8 mouse cellular contexts compared by ENCODE assay signal in genomic region chr13:21160041-21160511, GRCm38 (mm10). TPM values are rescaled to one million over a fixed set of nuclear protein-coding genes. Genes with fewer than 3 reads are reported as not detected.
DNase-seq lines count a peak whose midpoint lies in the region; ATAC-seq and TF ChIP-seq lines count a peak whose summit lies in the region.

No protein-coding gene starts in this region.

- H3K79me2 ChIP-seq in myocyte (ENCODE audit: control insufficient read depth, insufficient read depth) = no peaks in the 10 kb centered on the region

- H3K9me3 ChIP-seq in hindbrain, postnatal 0 days (ENCODE audit: low read length) = no peaks in the 10 kb centered on the region

- no peaks in the 10 kb centered on the region for H3K4me1 ChIP-seq in cerebellum, adult 2 months (ENCODE audit: control insufficient read depth, insufficient read depth, low read length)
- peaks cover 9% of the 10 kb centered on the region for H3K4me1 ChIP-seq in thymus, adult 2 months (replicated peaks; ENCODE audit: control insufficient read depth, insufficient read depth, low read length)
- no peaks in the 10 kb centered on the region for H3K4me1 ChIP-seq in hindbrain, postnatal 0 days (ENCODE audit: insufficient read depth, low read length)

- H3K36me3 ChIP-seq in thymus, adult 2 months (ENCODE audit: control insufficient read depth, insufficient read depth, low read length) = no peaks in the 10 kb centered on the region
- H3K36me3 ChIP-seq in hindbrain, postnatal 0 days (ENCODE audit: insufficient read depth, low read length) = no peaks in the 10 kb centered on the region
- no peaks in the 10 kb centered on the region for H3K36me3 ChIP-seq in myocyte (ENCODE audit: control insufficient read depth, insufficient read depth)

- H3ac ChIP-seq in myocyte (ENCODE audit: control insufficient read depth, insufficient read length) = no peak overlapping the region

- intact Hi-C loops in gastrocnemius, postnatal 14 days (cut with DNase I; ENCODE audit: low total_unique reads) = no loop called here

- H3K4me2 ChIP-seq in hindbrain, postnatal 0 days (ENCODE audit: low read depth, low read length) = peak overlapping the region; percentile 89
- H3K4me2 ChIP-seq in myocyte (ENCODE audit: low read depth) = peak overlapping the region; percentile 98

- ATAC-seq in hindbrain, postnatal 0 days = peak; percentile 21

- no peaks in the 10 kb centered on the region for H3K27me3 ChIP-seq in cerebellum, adult 2 months (ENCODE audit: control insufficient read depth, insufficient read depth, low read length)
- H3K27me3 ChIP-seq in thymus, adult 2 months (ENCODE audit: control insufficient read depth, insufficient read depth, low read length) = no peaks in the 10 kb centered on the region; the same call in 1 of the 2 replicates
- H3K27me3 ChIP-seq in hindbrain, postnatal 0 days (ENCODE audit: insufficient read depth, low read length) = no peaks in the 10 kb centered on the region
- peaks cover 5% of the 10 kb centered on the region for H3K27me3 ChIP-seq in myocyte (ENCODE audit: control insufficient read depth, insufficient read depth, insufficient read length)

- H3K27ac ChIP-seq in cerebellum, adult 2 months (ENCODE audit: insufficient read depth, low read length) = no peak overlapping the region
- no peak overlapping the region for H3K27ac ChIP-seq in thymus, adult 2 months (ENCODE audit: control insufficient read depth, insufficient read depth, low read length)
- H3K27ac ChIP-seq in hindbrain, postnatal 0 days = no peak overlapping the region

- WGBS in cerebellum, adult 2 months = under 1% methylated on average over 16 of the region's 16 CpGs
- under 1% methylated on average over 16 of the region's 16 CpGs for WGBS in thymus, adult 2 months
- WGBS in hindbrain, postnatal 0 days = under 1% methylated on average over 16 of the region's 16 CpGs

- peak overlapping the region; percentile 96 for H3K4me3 ChIP-seq in cerebellum, adult 2 months (replicated peaks; ENCODE audit: insufficient read depth, low read depth, low read length)
- peak overlapping the region; percentile 5; the same call in 1 of the 2 replicates for H3K4me3 ChIP-seq in thymus, adult 2 months (ENCODE audit: control insufficient read depth, insufficient read depth, low read length)
- H3K4me3 ChIP-seq in hindbrain, postnatal 0 days (ENCODE audit: low read length) = peak overlapping the region; percentile 54
- peak overlapping the region; percentile 40 for H3K4me3 ChIP-seq in myocyte

- TF ChIP-seq POLR2A in cerebellum, adult 2 months (IDR thresholded peaks at IDR 0.05; ENCODE audit: borderline replicate concordance, insufficient read depth, low read length) = no peak
- no peak for TF ChIP-seq POLR2A in thymus, adult 2 months (IDR thresholded peaks at IDR 0.05; ENCODE audit: control insufficient read depth, extremely low read depth, insufficient read depth, low read length, poor library complexity)
- TF ChIP-seq POLR2A in myocyte (IDR thresholded peaks at IDR 0.05; ENCODE audit: insufficient read length, low read depth) = no peak

- DNase-seq in cerebellum, adult 2 months = no peak
- no peak for DNase-seq in cerebellum, postnatal 4 days (ENCODE audit: low spot score in 2 of 2)
- DNase-seq in thymus, adult 2 months = peak; percentile 13
- DNase-seq in thymus, adult 18-20 months = no peak
- DNase-seq in hindbrain, postnatal 0 days (ENCODE audit: low spot score) = no peak
- no peak for DNase-seq in gastrocnemius, postnatal 14 days
- DNase-seq in gastrocnemius, postnatal 25 days = no peak

- H3K9ac ChIP-seq in hindbrain, postnatal 0 days (replicated peaks; ENCODE audit: low read length) = peak overlapping the region; percentile 51

- no peak for TF ChIP-seq CTCF in cerebellum, adult 2 months (IDR thresholded peaks at IDR 0.05; ENCODE audit: borderline replicate concordance, insufficient read depth, low read depth, low read length)
- TF ChIP-seq CTCF in thymus, adult 2 months (IDR thresholded peaks at IDR 0.05; ENCODE audit: borderline replicate concordance, control insufficient read depth, extremely low read depth, insufficient read depth, low read length, poor library complexity) = no peak
- TF ChIP-seq CTCF in hindbrain, postnatal 0 days (IDR thresholded peaks at IDR 0.05; ENCODE audit: low read depth) = no peak

TF ChIP-seq in myocyte, 11 proteins besides CTCF, POLR2A, EP300 and RAD21:
- TF ChIP-seq CEBPB (IDR thresholded peaks at IDR 0.05; ENCODE audit: insufficient read depth, poor library complexity, severe bottlenecking) (no peak), TCF12 (IDR thresholded peaks at IDR 0.05; ENCODE audit: insufficient read depth, poor library complexity, severe bottlenecking) (no peak), MYOD1 (IDR thresholded peaks at IDR 0.05; ENCODE audit: control insufficient read depth in 1 of 3, insufficient read length in 2 of 3, low read depth in 2 of 3) (no peak), POLR2AphosphoS2 (IDR thresholded peaks at IDR 0.05; ENCODE audit: insufficient read length, low read depth) (no peak), E2F4 (IDR thresholded peaks at IDR 0.05; ENCODE audit: insufficient read depth) (no peak), MAX (IDR thresholded peaks at IDR 0.05; ENCODE audit: low read depth) (no peak), USF1 (IDR thresholded peaks at IDR 0.05; ENCODE audit: low read depth) (no peak), MYOG (IDR thresholded peaks at IDR 0.05; ENCODE audit: control insufficient read depth in 1 of 3, insufficient read depth in 1 of 3, insufficient read length in 2 of 3, low read depth in 2 of 3) (no peak), TCF3 (IDR thresholded peaks at IDR 0.05; ENCODE audit: insufficient read length, low read depth) (no peak), REST (IDR thresholded peaks at IDR 0.05; ENCODE audit: insufficient read depth, insufficient read length) (no peak), SRF (IDR thresholded peaks at IDR 0.05; ENCODE audit: control insufficient read depth, insufficient read length, low read depth) (no peak)

RNA-seq across cellular contexts. Expression of gene Olfr1368, which starts 14.4 kb away (rescaled TPM):
- polyA plus RNA-seq in cerebellum, adult 2 months (2012; rRNA removed) = not detected in 2 replicates
- not detected in 2 replicates for polyA plus RNA-seq in thymus, adult 2 months (2012; rRNA removed)
- not detected in 2 replicates for total RNA-seq in hindbrain, postnatal 0 days (2014; rRNA removed)
- polyA plus RNA-seq in hindbrain, postnatal 0 days (2015; fragmentation: Nextera tagmentation; extraction: Ambion mirVana) = not detected in 2 replicates
- not detected for polyA plus RNA-seq in myocyte (2012; fragmentation: generic; extraction: Trizol)
- not detected for total RNA-seq in gastrocnemius, postnatal 14 days (2021)
- not detected for total RNA-seq in gastrocnemius, postnatal 25 days (2021)

RNA-seq across cellular contexts. Expression of gene Trim27, which starts 19.2 kb away (rescaled TPM):
- polyA plus RNA-seq in cerebellum, adult 2 months (2012; rRNA removed) = 27.0 and 28.9 TPM in 2 replicates
- polyA plus RNA-seq in thymus, adult 2 months (2012; rRNA removed) = 131 and 200 TPM in 2 replicates
- 84.9 and 107 TPM in 2 replicates for total RNA-seq in hindbrain, postnatal 0 days (2014; rRNA removed)
- 68.3 and 69.1 TPM in 2 replicates for polyA plus RNA-seq in hindbrain, postnatal 0 days (2015; fragmentation: Nextera tagmentation; extraction: Ambion mirVana)
- 62.4 TPM for polyA plus RNA-seq in myocyte (2012; fragmentation: generic; extraction: Trizol)
- 10 to 100 TPM; 22.2 to 26.4 TPM for total RNA-seq in gastrocnemius, postnatal 14 days (2021)
- total RNA-seq in gastrocnemius, postnatal 25 days (2021) = 10 to 100 TPM; 20.6 to 24.7 TPM

RNA-seq across cellular contexts. Expression of gene Olfr263, which starts 30.6 kb away (rescaled TPM):
- not detected in 2 replicates for polyA plus RNA-seq in cerebellum, adult 2 months (2012; rRNA removed)
- polyA plus RNA-seq in thymus, adult 2 months (2012; rRNA removed) = not detected in 2 replicates
- not detected in 2 replicates for total RNA-seq in hindbrain, postnatal 0 days (2014; rRNA removed)
- not detected in 2 replicates for polyA plus RNA-seq in hindbrain, postnatal 0 days (2015; fragmentation: Nextera tagmentation; extraction: Ambion mirVana)
- polyA plus RNA-seq in myocyte (2012; fragmentation: generic; extraction: Trizol) = not detected
- not detected for total RNA-seq in gastrocnemius, postnatal 14 days (2021)
- not detected for total RNA-seq in gastrocnemius, postnatal 25 days (2021)

RNA-seq across cellular contexts. Expression of gene Olfr1369-ps1, which starts 48.8 kb away (rescaled TPM):
- polyA plus RNA-seq in cerebellum, adult 2 months (2012; rRNA removed) = not detected in 2 replicates
- polyA plus RNA-seq in thymus, adult 2 months (2012; rRNA removed) = not detected in 2 replicates
- not detected in 2 replicates for total RNA-seq in hindbrain, postnatal 0 days (2014; rRNA removed)
- polyA plus RNA-seq in hindbrain, postnatal 0 days (2015; fragmentation: Nextera tagmentation; extraction: Ambion mirVana) = 0.06 TPM in 1 of 2 replicates, not detected in the other
- polyA plus RNA-seq in myocyte (2012; fragmentation: generic; extraction: Trizol) = not detected
- not detected for total RNA-seq in gastrocnemius, postnatal 14 days (2021)
- not detected for total RNA-seq in gastrocnemius, postnatal 25 days (2021)

Comparison
In these comparisons a context has a peak if more than half of its experiments do, and no peak if none do; other contexts are left out.
1. H3K4me3 ChIP-seq: peak in every context shown above with its lines; median percentile 96 in cerebellum, adult 2 months; 54 in hindbrain, postnatal 0 days; 40 in myocyte; 5 in thymus, adult 2 months.